Mouse (Mus musculus) liver, embryonic 14.5 days (tissue): Measurements from ENCODE around the gene Stxbp1. TPM values are rescaled to one million over a fixed set of nuclear protein-coding genes. Genes with fewer than 3 reads are reported as not detected.

Experiments
- ATAC-seq: fragments of 200-750 bp; cut with Nextera tagmentation; 2 replicates; pipeline ENCODE4 v1.8.0; 2017; ENCODE audit warnings: moderate number of reproducible peaks, mild to moderate bottlenecking, moderate library complexity; ENCODE audit not compliant: insufficient read depth
- DNase-seq, 3 experiments: peaks; one replicate each; pipeline ENCODE4 v3.0.0-alpha.2; 2012 to 2013; ENCODE audit warnings: low read depth in 3 of 3, low spot score in 3 of 3
- H3K27ac ChIP-seq: fragments of 300-500 bp; sonication (generic); 2 replicates; pipeline ENCODE4 v1.5.1; 2014; ENCODE audit warnings: moderate library complexity, mild to moderate bottlenecking, control low read depth, inconsistent platforms
- H3K27me3 ChIP-seq: fragments of 300-500 bp; sonication (generic); 2 replicates; pipeline ENCODE4 v1.6.1; 2014; ENCODE audit warnings: mild to moderate bottlenecking, low read length, moderate library complexity; ENCODE audit not compliant: control insufficient read depth, insufficient read depth
- H3K36me3 ChIP-seq: fragments of 300-500 bp; sonication (generic); replicated peaks from 2 replicates; pipeline ENCODE4 v1.6.1; 2014; ENCODE audit warnings: low read depth; ENCODE audit not compliant: control insufficient read depth, insufficient read depth
- H3K4me1 ChIP-seq, 2 experiments: fragments of 200-500 bp in 1 of 2; fragments of 300-500 bp in 1 of 2; sonication (generic) in 1 of 2; replicated peaks; 2 replicates each; pipeline ENCODE4 v1.6.1; 2012 to 2014; ENCODE audit warnings: antibody characterized with exemption in 1 of 2, inconsistent platforms in 1 of 2, low read length in 1 of 2; ENCODE audit not compliant: control insufficient read depth in 2 of 2, insufficient read depth in 2 of 2
- H3K4me2 ChIP-seq: fragments of 300-500 bp; sonication (generic); 2 replicates; pipeline ENCODE4 v1.6.1; 2014; ENCODE audit warnings: low read depth, mild to moderate bottlenecking, control low read depth, moderate library complexity
- H3K4me3 ChIP-seq, 2 experiments: fragments of 200-500 bp in 1 of 2; fragments of 300-500 bp in 1 of 2; sonication (generic) in 1 of 2; 2 replicates each; pipeline ENCODE4 v1.5.1; 2012 to 2014; ENCODE audit warnings: low read depth in 2 of 2, low read length in 2 of 2, mild to moderate bottlenecking in 2 of 2, control low read depth in 1 of 2, inconsistent platforms in 1 of 2, moderate library complexity in 1 of 2; ENCODE audit not compliant: insufficient read depth in 1 of 2
- H3K9ac ChIP-seq: fragments of 300-500 bp; sonication (generic); replicated peaks from 2 replicates; pipeline ENCODE4 v1.6.1; 2014; ENCODE audit warnings: mild to moderate bottlenecking, control low read depth, moderate library complexity
- H3K9me3 ChIP-seq: fragments of 300-500 bp; sonication (generic); 2 replicates; pipeline ENCODE4 v1.6.1; 2016; ENCODE audit warnings: low read length, mixed read lengths; ENCODE audit not compliant: control insufficient read depth
- CTCF ChIP-seq: IDR thresholded peaks from 2 replicates; pipeline ENCODE4 v1.5.1; 2016; ENCODE audit warnings: antibody characterized with exemption, low read depth, control low read depth
- EP300 ChIP-seq: IDR thresholded peaks from 2 replicates; pipeline ENCODE4 v1.6.1; 2016; ENCODE audit warnings: antibody characterized with exemption, low read depth
- WGBS: fragments of 180-500 bp; shearing (Covaris S2); extraction: QIAGEN DNeasy Blood & Tissue Kit; methylation state at CpG from one replicate; pipeline ENCODE4 v1.1.7; 2014; ENCODE audit not compliant: insufficient replicate concordance; 5-methylcytosine and 5-hydroxymethylcytosine counted together
- polyA plus RNA-seq, 2 experiments: library from polyadenylated mRNA; depleted of rRNA in 1 of 2; stranded (reverse) in 1 of 2; unstranded in 1 of 2; fragments of >200 nt; fragmentation: Nextera tagmentation in 1 of 2; extraction: Ambion mirVana in 1 of 2; gene quantifications; 2 replicates each; pipeline versions ENCODE4 v1.2.1 to v1.2.3; 2012 to 2014

Stxbp1 gene
- polyA plus RNA-seq, 2 experiments, result 2.1 to 2.6 TPM

GRCm38 (mm10) chr2:32759001-32759400 lies 88.0 kb downstream of the Stxbp1 start:
- Histone ChIP-seq H3K4me2 (no peak overlapping the region), H3K4me1 (no peaks in the 10 kb centered on the region), H3K36me3 (no peaks in the 10 kb centered on the region), H3K27me3 (no peaks in the 10 kb centered on the region), H3K4me3 (no peak overlapping the region), H3K27ac (no peak overlapping the region), H3K9ac (no peak overlapping the region), H3K9me3 (no peaks in the 10 kb centered on the region)
- WGBS, result 78% methylated on average over 2 of the region's 2 CpGs
- no peak for TF ChIP-seq CTCF
- TF ChIP-seq EP300, result no peak
- DNase-seq (no peak), ATAC-seq (no peak)

GRCm38 (mm10) chr2:32758503-32758902 lies 88.5 kb downstream of the Stxbp1 start:
- DNase-seq (no peak), ATAC-seq (no peak)
- no peak overlapping the region for H3K9ac ChIP-seq

DNA sequence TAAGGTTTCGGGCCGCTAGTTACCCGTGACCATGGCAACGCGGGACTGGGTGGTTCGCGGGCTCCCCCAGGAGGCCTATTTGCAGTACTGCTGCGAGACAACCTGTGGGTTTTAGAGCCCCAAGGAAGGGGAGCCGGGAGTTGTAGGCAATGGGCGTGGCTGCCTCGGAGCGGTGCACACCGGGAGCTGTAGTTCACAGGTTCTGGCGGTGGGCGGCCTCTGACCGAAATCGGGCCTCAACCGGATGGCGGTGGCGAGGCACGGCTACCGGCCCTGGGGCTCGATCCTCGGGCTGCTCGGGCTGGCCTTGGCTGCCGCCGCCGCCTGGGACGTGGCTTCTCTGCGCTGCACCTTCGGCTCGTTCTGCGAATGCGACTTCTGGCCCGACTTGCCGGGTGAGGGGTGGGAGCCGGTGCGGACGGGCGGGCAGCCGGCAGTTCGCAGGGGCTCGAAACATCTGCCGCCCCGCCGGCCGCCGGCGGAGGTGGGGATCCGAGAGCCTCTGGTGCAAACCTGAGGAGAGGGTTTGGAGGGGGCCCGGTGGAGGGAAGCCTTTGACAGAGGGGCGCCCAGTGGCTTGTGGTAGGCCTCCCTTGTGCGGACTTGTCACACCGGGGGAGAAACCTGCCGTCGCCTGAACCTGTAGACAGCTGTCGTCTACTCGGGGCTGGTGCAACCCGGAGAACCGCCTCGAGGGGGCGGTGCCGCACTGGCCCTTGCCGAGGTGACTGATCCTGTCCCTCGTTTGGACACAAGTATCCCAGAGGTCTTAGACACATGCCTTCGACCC lies 89.8 kb downstream of the Stxbp1 start, which contains the start of gene Tor2a:
Tor2a (plus strand) TSS at position 179 of the 790 bp plus-strand sequence.
- H3K27me3 ChIP-seq, result no peaks in the 10 kb centered on the region
- peak within 1 kb of the TSS; percentile 86 for H3K9ac ChIP-seq
- no peaks in the 10 kb centered on the region for H3K36me3 ChIP-seq
- H3K4me2 ChIP-seq, result peak within 1 kb of the TSS; percentile 97
- no peaks in the 10 kb centered on the region for H3K9me3 ChIP-seq
- TF ChIP-seq CTCF (peak; percentile 97), EP300 (0 out of 2 replicates have a peak, but pooled peaks have one; percentile 7)
- DNase-seq (peak; percentile 92 to 95 (median 93)), ATAC-seq (peak; percentile 92)
- under 1% methylated on average over 66 of the region's 66 CpGs for WGBS
- no peaks in the 10 kb centered on the region for H3K4me1 ChIP-seq
- H3K27ac ChIP-seq, result peak within 1 kb of the TSS; percentile 40
- peak within 1 kb of the TSS; percentile 56 to 78 for H3K4me3 ChIP-seq

More at GRCm38 (mm10) chr2:32758503-32758902, 88.5 kb downstream of the Stxbp1 start:
- WGBS, result 76% methylated on average over 8 of the region's 8 CpGs
- H3K4me3 ChIP-seq, result no peak overlapping the region
- no peaks in the 10 kb centered on the region for H3K9me3 ChIP-seq
- TF ChIP-seq CTCF (no peak), EP300 (no peak)
- no peaks in the 10 kb centered on the region for H3K27me3 ChIP-seq
- H3K4me2 ChIP-seq, result no peak overlapping the region
- H3K4me1 ChIP-seq, result no peaks in the 10 kb centered on the region
- H3K27ac ChIP-seq, result no peak overlapping the region
- H3K36me3 ChIP-seq, result no peaks in the 10 kb centered on the region

- DNase-seq (no peak), ATAC-seq (no peak)
- Histone ChIP-seq H3K36me3 (no peaks in the 10 kb centered on the region), H3K4me1 (no peaks in the 10 kb centered on the region), H3K4me2 (peak overlapping the region; percentile 97), H3K4me3 (peak overlapping the region in 1 of 2 experiments; percentile 78; a peak in 2 of 4 replicates), H3K27ac (no peak overlapping the region), H3K9me3 (no peaks in the 10 kb centered on the region), H3K27me3 (no peaks in the 10 kb centered on the region), H3K9ac (no peak overlapping the region)
- no peak for TF ChIP-seq CTCF
- TF ChIP-seq EP300, result no peak
- 37% methylated on average over 6 of the region's 6 CpGs for WGBS
Measured at GRCm38 (mm10) chr2:32756674-32757055, 90.4 kb downstream of the Stxbp1 start.

DNA sequence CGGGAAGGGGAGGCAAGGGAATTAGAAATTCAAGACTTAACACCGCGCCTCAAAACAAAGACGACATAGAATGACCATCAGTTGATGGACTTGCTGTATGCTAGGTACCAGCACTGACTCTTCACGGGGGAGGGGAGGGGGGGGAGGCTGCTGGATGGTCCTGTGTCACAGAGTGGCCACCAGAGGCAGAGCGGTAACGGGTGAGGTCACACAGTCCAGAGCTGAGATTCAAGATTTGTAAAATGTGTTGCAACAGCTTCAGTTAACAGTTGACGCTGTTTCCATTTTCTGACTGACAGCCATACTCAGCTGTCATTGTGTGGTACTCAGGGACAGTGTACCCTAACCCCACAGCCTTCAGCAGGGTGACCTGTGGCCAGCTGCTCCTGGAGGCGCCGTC lies 94.9 kb downstream of the Stxbp1 start:
- Histone ChIP-seq H3K27ac (no peak overlapping the region), H3K9me3 (no peaks in the 10 kb centered on the region), H3K4me1 (no peaks in the 10 kb centered on the region; a peak in 1 of 4 replicates), H3K36me3 (no peaks in the 10 kb centered on the region), H3K27me3 (no peaks in the 10 kb centered on the region), H3K4me3 (no peak overlapping the region), H3K4me2 (peak overlapping the region; percentile 20; the same call in 1 of the 2 replicates), H3K9ac (no peak overlapping the region)
- TF ChIP-seq EP300 (no peak), CTCF (peak; percentile 37)
- 65% methylated on average over 10 of the region's 10 CpGs for WGBS
- no peak for DNase-seq
- ATAC-seq, result no peak
